Mouse (Mus musculus) T-helper 2 cell (primary cell): ENCODE data around the gene Smtn.

ENCODE experiments used
- in situ Hi-C: fragments of 300-600 bp; cut with MboI, MseI; formaldehyde crosslinking; loops from one replicate; pipeline ENCODE4 v1.15.1; 2025; ENCODE audit warnings: high pct_unique_total_duplicates

Smtn gene

GRCm38 (mm10) chr11:3509181-3510085 is 31.0 kb downstream of the Smtn start:
- in situ Hi-C loops: loop anchor here (5.0 kb wide), 1 partner anchor 37 kb away; no protein-coding TSS in a partner anchor

- in situ Hi-C loops: no loop called here
Observed at GRCm38 (mm10) chr11:3508226-3508625, 32.2 kb downstream of the Smtn start.

GRCm38 (mm10) chr11:3503755-3504693 is 36.4 kb downstream of the Smtn start:
- in situ Hi-C loops: no loop called here

- in situ Hi-C loops: no loop called here
Observed at GRCm38 (mm10) chr11:3502459-3503072, 37.8 kb downstream of the Smtn start.

- in situ Hi-C loops: no loop called here
Observed at GRCm38 (mm10) chr11:3502057-3502456, 38.4 kb downstream of the Smtn start.

- in situ Hi-C loops: no loop called here
Observed at GRCm38 (mm10) chr11:3497296-3497695, 43.1 kb downstream of the Smtn start.

- in situ Hi-C loops: no loop called here
Observed at GRCm38 (mm10) chr11:3496756-3497155, 43.7 kb downstream of the Smtn start.

GRCm38 (mm10) chr11:3495496-3495895 is 44.9 kb downstream of the Smtn start:
- in situ Hi-C loops: no loop called here

GRCm38 (mm10) chr11:3494857-3495256 is 45.6 kb downstream of the Smtn start:
- in situ Hi-C loops: no loop called here

- in situ Hi-C loops: no loop called here
Observed at GRCm38 (mm10) chr11:3492748-3493147, 47.7 kb downstream of the Smtn start.

GRCm38 (mm10) chr11:3489036-3489435 is 51.4 kb downstream of the Smtn start:
- in situ Hi-C loops: no loop called here

- in situ Hi-C loops: no loop called here
Observed at GRCm38 (mm10) chr11:3487952-3488570, 52.4 kb downstream of the Smtn start, which contains the start of gene Pla2g3. Pla2g3 (plus strand) TSS chr11:3488284.

GRCm38 (mm10) chr11:3486349-3486748 is 54.1 kb downstream of the Smtn start:
- in situ Hi-C loops: no loop called here

GRCm38 (mm10) chr11:3483980-3484642 is 56.3 kb downstream of the Smtn start:
- in situ Hi-C loops: no loop called here

GRCm38 (mm10) chr11:3475489-3475888 is 64.9 kb downstream of the Smtn start:
- in situ Hi-C loops: loop anchor here (10.0 kb wide), 1 partner anchor 139 kb away; no protein-coding TSS in a partner anchor

- in situ Hi-C loops: loop anchor here (5.0 to 10.0 kb wide), 2 partner anchors 38 to 140 kb away; partner anchors contain the start of gene Selenom
Observed at GRCm38 (mm10) chr11:3474480-3475115, 65.8 kb downstream of the Smtn start.

- in situ Hi-C loops: loop anchor here (5.0 to 10.0 kb wide), 2 partner anchors 40 to 142 kb away; partner anchors contain the start of gene Selenom
Observed at GRCm38 (mm10) chr11:3472484-3472883, 67.9 kb downstream of the Smtn start.

GRCm38 (mm10) chr11:3471448-3471850 is 69.0 kb downstream of the Smtn start:
- in situ Hi-C loops: loop anchor here (5.0 to 10.0 kb wide), 2 partner anchors 41 to 143 kb away; partner anchors contain the start of gene Selenom
